Mouse (Mus musculus): ENCODE results near the gene B3galnt1.
"Not testable (repeated sequence)": the region's sequence is repeated elsewhere in the genome, so short reads cannot be mapped to it uniquely, and the experiment has no call there.

B3galnt1 gene

DNA sequence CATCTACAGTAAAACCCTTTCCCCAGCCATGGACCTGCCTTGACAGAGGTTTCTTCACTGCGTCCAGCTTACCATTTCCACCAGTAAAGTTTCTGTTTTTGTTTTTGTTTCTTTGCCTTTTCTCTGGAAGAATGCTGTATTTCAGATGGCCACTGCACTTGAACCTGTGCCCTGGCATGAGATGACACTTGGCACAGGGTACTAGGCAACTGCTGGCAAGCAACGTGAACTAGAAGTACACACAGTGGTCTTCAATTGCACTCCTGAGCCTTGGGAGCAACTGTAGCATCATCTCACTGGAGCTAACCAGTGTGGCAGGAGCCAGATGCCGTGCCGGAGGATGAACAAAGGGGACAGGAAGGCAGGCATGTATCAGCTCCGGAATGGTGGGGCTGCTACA is 26.2 kb downstream of the B3galnt1 start:
- ATAC-seq (ENCODE audit: insufficient number of reproducible peaks, low FRiP score, low TSS enrichment), result no peak

DNA sequence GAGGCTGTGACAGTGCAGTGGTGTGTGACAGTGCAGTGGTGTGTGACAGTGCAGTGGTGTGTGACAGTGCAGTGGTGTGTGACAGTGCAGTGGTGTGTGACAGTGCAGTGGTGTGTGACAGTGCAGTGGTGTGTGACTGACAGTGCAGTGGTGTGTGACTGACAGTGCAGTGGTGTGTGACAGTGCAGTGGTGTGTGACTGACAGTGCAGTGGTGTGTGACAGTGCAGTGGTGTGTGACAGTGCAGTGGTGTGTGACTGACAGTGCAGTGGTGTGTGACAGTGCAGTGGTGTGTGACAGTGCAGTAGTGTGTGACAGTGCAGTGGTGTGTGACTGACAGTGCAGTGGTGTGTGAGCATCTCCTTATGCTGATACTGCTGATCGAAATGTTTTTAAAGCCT is 33.2 kb downstream of the B3galnt1 start:
- ATAC-seq (ENCODE audit: insufficient number of reproducible peaks, low FRiP score, low TSS enrichment), result not testable (repeated sequence)

DNA sequence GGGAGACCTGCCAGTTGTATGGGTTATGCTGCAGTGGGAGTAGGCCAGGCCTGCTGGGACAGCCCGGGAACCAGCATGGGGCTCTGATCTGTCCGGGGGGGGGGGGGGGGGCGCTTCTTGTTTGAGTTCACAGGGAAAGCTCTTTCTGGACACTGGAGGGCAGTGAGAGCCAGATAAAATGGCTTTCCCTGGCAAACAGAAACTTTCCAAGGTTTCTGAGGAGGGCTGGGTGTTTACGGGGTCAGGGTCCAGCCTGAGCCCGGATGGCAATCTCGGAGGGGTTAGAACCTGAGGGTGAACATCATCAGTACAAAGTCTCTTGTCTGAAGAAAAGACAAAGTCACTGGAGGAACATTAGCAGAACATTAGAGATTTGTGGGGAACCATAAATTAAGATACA is 35.4 kb downstream of the B3galnt1 start:
- ATAC-seq (ENCODE audit: insufficient number of reproducible peaks, low FRiP score, low TSS enrichment), result no peak

DNA sequence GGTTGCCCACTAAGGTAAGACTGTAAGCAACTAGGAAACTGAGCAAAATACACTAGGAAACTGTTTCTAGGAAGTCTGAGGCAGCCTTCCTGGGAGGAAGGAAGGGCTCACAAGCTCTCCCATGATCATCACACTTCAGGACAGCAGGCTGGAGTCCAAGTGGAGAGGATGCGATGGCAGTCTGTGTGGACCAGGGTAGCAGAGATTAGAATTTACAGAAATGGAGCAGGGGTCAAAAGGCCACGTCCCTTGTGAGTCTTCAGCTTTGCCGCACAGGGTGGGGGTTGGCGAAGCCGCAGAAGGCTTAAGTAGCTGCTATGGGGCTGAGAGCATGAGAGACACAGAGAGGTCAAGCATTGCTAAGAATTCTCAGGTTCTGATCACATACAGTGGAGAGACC is 37.1 kb downstream of the B3galnt1 start:
- ATAC-seq (ENCODE audit: insufficient number of reproducible peaks, low FRiP score, low TSS enrichment), result no peak

DNA sequence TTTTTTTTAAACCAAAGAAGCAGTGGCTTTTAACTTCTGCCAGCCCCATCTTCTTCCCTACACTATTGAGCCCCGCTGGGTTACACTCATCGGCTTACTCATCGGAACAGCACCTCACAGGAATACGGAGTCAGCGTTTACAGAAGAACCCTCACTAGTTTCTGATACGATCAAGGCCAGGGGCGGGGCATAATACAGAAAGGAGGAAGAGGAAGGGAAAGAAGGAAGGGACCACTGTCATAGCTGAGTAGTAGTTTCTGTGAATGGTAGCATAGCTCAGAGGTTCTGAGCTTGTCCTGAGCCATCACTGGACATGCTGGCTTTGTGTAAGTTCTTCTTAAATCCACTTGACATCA is 38.8 kb downstream of the B3galnt1 start:
- no peak for ATAC-seq (ENCODE audit: insufficient number of reproducible peaks, low FRiP score, low TSS enrichment)

DNA sequence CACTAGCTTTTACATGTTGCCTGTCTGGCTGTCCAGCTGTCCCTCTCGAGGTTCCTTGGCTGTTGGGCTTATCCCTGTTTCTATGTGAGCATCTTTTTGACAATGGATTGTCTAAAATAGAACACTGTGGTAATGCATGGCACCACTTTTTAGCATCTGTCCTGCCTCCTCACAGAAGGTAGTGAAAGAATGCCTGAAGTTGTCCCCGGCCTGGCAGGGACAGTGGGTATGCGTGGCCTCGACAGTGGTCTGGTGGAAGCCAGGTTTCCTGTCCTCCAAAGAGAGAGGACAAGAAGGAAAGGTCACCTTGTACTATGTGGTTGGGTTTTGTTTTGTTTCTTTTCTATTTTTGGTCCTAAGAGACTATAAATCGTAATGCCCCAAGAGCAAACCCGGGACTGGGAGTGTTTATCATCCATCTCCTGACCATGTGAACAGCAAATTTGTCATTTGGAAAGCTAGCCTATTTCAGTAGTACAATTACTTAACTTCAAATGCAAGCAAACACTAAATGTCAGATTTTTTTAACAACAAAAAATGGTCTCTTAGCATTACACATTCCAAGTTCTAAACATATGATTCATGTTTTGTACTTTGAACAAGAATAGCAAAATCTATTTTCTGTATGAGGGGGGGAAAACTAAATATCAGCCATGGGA is 39.3 kb downstream of the B3galnt1 start:
- ATAC-seq (ENCODE audit: insufficient number of reproducible peaks, low FRiP score, low TSS enrichment), result no peak

DNA sequence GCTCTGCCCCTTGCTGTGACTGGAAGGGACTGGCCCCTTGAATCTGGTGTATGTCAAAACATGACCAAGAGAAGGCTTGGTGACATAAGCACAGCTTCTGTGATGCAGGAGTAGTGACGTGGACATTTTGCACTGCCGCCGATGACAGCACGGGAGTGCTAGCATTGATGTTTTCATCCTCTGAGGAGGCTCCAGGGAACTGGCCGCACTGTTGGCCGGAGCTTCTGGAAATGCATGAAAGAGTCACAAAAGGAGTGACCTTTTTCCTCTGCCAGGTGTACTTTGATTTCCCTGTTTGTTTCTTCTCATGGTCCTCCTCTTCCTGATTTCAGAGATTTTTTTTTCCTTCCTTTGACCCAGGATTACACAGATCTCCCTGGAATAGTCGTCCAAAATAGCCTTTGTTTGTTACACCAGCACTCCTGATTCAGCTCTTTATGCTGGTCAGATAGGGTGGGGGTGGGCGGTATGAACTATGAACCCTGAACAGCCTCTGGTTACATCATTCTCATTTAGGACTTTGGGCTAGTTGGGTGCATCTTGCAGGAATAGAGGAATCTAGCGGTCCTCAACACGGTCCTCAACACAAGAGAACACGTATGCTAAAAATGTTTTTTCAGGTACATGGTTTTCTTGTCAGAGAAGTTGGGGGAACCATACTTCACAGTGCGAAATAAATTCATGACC is 42.5 kb downstream of the B3galnt1 start:
- no peak for ATAC-seq (ENCODE audit: insufficient number of reproducible peaks, low FRiP score, low TSS enrichment)

DNA sequence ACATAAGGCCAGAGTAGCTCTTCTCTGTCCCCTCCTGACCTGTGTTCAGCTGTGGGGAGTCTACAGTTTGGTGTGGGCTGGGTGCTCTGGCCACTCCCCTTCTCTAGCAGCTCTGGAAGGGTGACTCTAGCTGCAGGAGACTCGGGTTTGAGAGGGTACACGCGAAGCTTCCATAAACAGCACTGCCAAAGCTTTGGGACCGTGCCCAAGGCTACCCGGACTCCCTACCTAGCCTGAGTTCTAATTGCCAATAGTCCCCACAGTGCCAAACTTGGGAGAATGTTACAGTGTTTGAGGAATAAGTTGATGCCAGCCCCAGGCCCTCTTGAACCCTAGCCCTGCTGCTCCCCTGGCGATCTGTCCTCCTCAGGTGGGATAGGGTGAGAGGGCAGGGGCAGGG is 43.2 kb downstream of the B3galnt1 start:
- no peak for ATAC-seq (ENCODE audit: insufficient number of reproducible peaks, low FRiP score, low TSS enrichment)

DNA sequence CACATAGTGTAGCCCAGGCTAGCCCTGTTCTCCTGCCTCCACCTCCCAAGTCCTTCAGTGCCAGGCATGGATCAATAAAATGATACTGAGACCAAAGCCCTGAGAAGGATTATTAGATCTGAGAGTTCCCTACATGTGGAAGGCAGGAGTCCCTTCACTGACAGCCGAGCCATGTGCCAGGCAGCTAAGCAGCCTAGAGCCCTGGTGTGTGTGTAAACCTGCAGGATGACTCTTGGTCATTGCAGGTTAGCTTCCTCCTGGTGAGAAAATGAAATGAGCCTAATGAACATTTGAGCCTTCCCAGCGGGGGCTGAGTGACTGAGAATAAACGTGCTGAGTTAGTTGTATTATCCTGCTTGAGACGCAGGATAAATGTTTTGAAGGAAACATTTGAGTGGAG is 49.2 kb downstream of the B3galnt1 start:
- ATAC-seq (ENCODE audit: insufficient number of reproducible peaks, low FRiP score, low TSS enrichment), result 0 out of 2 replicates have a peak, but pooled peaks have one; percentile 27

DNA sequence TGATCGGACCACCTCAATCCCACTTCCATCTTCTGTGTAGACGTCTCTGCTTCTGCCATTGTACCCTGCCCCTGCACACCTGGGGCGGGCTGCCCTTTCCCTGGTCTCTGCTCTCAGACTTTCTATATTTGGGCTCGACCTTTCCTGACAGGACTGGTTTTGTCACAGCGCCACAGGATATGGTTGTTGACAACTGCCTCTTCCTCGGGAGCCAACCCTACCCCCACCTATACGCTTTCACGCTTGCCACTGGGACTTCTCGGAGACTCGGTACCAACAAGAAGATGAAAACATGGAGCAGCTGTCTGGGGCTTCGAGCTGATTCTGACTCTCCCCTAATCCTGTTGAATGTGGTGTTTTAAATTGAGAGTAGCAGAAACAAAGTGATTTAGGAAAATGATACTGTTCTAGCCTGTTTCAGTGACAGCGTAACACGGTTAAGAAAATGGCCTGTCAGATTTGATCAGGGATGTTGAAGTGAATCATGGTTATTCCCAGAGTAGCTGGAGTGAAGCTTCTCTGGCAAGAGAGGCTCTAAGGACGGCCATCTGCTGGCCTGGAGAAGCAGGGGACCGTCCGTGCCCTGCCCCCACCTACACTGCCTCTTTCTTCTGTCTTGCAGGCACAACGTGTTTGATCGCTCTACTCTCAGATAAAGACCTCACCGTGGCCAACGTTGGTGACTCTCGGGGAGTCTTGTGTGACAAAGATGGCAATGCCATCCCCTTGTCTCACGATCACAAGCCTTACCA is 49.9 kb downstream of the B3galnt1 start:
- ATAC-seq (ENCODE audit: insufficient number of reproducible peaks, low FRiP score, low TSS enrichment), result peak; percentile 62

DNA sequence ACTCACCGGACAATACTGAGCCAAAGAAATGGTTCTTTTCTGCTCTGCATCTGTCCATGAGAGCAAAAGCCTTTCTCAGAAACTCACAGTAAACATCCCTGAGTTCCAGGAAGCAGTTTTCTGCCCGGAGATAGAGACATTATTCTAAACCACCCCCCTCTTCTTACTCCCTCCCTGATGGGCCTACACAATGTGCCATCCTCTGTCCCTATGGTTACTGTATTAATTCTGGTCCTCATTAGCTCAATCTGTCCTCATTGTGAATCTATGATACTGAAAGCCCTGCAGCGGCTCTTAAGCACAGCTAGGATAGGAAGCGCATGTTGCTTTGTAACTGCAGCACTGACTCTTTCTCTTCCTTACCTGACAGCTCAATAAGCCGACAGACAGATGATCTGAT is 53.7 kb downstream of the B3galnt1 start:
- ATAC-seq (ENCODE audit: insufficient number of reproducible peaks, low FRiP score, low TSS enrichment), result no peak

DNA sequence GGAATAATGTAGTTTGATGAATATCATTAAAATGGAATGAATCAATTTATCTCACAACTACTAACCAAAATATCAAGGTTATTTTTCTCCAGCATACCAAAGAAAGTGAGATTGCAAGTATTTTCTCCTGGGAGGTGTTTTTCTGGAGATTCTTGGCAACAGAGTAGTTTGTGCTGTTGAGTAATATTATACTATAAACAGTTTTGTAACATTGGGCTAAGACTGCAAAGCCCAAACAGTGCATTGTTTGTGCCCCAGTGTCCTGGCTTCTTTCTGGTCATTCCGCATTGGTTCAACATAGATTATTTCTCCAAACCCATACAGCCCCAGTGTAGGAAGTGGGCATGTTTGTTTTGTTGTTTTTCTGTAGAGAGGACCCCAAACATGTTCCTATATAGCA is 55.0 kb downstream of the B3galnt1 start:
- no peak for ATAC-seq (ENCODE audit: insufficient number of reproducible peaks, low FRiP score, low TSS enrichment)

DNA sequence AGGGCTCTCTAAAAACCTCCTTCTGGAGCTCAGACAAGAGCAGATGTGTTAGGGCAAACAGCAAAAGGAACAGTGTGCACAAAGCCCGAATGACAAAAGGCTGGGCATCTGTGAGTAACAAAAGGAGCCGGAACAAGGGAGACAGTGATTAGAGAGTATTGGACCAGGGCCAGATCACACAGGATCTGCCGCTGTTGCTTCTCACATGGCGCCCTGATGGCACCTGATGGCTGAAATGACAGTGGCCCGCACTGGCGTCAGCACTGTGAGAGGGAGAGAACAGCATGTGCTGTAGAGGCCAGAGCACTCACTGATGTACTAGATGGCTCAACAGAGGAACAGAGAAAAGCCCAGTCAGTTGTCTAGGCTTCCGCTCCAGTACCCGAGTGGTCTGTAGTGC is 55.8 kb downstream of the B3galnt1 start:
- peak; percentile 83 for ATAC-seq (ENCODE audit: insufficient number of reproducible peaks, low FRiP score, low TSS enrichment)

DNA sequence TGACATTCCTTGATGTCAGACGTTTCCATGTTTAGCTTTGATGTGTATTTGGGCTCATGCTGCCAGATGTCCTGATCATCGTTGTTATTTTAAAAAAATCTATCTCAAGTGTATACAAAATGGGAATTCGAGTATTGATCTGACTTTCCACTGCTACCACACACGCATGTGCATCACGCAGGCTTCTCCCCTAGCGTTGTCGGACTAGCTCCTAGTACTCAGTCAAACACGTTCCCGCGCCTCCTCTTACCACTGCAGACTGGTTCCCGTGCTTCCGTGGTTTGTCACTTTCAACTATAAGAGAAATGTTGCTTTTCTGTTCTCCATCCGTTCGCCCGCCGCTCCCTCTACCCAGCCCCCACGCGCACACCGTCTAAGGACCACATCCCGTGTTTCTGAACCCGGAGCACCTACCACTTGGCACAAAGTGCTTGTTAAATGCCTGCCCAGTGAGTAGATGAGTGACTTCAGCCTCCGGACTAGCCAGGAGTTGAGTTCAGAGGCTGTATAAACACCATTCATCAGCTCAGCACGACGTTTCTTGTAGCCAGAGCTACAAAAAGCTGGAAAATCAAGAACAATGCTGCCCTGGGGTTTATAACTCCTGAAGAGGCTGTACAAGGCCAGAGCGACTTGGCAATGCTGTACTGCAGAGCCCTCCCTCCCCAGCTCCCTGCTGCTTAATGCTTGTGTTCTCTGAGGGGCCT is 62.7 kb downstream of the B3galnt1 start:
- ATAC-seq (ENCODE audit: insufficient number of reproducible peaks, low FRiP score, low TSS enrichment), result peak; percentile 13; the same call in 1 of the 2 replicates

DNA sequence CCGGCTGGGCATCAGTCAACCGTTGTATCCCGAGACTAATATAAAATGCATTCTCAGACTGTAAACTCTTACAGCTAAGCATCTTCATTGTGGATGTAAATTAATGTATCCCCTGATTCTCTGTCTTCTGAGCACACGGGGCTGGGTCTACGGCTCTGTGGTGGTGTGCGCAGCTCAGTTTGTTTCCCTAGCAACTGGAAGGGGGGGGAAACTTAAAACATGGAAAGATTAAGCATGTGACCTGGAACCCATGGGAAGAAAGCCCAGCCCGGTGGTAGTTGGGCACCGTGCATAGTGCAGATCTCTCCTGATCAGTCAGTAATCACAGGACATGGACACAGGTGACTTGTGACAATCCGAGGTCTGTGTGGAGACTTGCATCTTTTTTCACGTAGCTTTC is 63.3 kb downstream of the B3galnt1 start:
- ATAC-seq (ENCODE audit: insufficient number of reproducible peaks, low FRiP score, low TSS enrichment), result no peak

DNA sequence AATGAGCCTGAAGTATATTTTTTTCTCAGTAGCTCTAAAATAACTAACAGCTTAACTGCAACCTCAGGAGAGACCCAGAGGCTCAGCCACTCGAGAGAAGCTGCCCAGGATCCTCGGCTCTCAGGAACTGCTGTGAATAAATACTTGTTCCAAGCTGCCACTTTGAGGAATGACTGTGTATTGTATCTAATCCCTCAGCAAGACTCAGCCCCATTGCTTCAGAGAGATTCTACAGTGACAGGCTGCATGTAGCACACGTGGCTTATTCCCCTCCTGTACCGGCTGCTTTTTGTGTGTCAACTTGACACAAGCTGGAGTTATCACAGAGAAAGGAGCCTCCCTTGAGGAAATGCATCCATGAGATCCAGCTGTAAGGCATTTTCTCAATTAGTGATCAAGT is 66.1 kb downstream of the B3galnt1 start:
- no peak for ATAC-seq (ENCODE audit: insufficient number of reproducible peaks, low FRiP score, low TSS enrichment)

DNA sequence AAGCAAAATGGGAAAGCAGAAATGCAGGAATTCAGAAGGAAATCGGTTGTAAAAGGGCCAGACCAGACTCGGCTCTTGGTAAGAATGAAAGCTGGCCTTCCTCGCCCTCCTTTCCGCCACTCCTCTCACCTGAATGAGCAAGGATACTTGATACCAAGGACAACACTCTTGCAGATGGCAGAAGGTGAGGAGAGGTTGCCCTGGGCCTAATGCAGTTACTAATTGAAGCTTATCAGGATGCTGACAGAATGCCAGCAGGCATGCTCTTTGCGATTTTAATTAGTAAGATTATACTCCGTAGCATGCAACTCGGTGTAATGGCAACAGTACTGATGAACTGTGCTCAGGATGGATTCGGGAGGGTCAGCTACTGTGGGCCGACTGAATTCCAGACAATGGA is 67.2 kb downstream of the B3galnt1 start:
- ATAC-seq (ENCODE audit: insufficient number of reproducible peaks, low FRiP score, low TSS enrichment), result peak; percentile 38; the same call in 1 of the 2 replicates

DNA sequence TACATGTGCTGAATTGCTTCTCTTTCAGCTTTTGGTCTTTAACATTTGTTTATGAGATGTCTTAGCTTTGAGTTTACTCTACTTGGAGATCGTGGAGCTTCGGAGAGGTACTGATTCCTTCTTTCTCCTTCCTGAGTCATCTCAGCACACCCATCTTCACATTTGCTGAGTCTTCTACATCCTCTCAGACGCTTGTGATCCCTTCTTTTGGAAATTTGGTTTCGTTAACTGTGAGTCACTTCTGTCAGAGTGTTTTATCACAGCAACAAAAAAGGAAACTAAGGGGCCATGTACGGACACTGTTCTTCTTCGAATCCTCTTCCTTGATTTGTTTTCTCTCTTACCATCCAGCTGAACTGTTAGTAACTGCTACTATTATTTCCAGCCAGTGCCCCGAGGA is 69.2 kb downstream of the B3galnt1 start:
- ATAC-seq (ENCODE audit: insufficient number of reproducible peaks, low FRiP score, low TSS enrichment), result no peak

DNA sequence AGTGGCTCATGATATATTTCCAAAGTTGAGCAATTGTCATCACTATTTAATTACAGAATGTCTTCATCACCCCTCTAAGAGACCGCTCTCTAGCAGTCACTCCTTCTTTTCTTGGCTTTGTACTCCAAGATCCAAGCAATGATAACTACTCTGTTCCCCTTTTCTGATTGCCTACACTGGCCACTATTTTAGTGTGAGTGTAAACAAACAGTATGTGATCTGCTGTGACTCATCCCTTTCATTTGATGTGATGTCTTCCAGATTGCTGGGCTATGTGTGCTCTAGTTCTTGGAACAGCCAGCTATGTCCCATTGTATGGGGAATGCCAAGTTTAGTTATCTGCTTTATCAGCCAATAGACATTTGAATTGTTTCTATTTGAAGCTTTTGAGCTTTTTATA is 71.4 kb downstream of the B3galnt1 start:
- peak; percentile 41; the same call in 1 of the 2 replicates for ATAC-seq (ENCODE audit: insufficient number of reproducible peaks, low FRiP score, low TSS enrichment)

DNA sequence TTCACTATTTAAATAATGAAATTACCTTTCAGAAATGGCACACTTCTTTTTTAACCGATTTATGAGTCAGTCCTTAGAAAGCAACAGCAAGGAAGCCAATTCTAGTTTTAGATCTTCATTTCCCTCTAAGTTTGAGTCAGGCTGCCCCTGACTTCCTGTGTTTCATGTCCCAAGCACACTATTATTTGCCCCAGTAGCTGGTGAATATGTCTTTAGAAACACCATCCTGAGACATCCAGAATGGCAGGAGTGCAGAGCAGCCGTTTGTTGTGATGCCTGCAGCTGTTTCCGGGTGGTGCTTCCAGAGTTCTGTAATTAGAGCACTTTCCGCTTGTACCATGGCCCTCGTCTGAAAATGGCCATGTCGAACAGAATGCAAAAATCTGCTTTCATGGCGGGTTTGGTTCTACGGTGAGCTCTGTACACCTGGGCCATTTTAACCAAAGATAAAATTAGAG is 73.7 kb downstream of the B3galnt1 start:
- ATAC-seq (ENCODE audit: insufficient number of reproducible peaks, low FRiP score, low TSS enrichment), result no peak
